Mouse (Mus musculus) testis, postnatal 14 days (tissue): ENCODE results near the gene Erg28.

Source experiments
- DNase-seq: peaks from one replicate; pipeline ENCODE4 v3.0.0; 2021; ENCODE audit warnings: low spot score

Gene Erg28

DNA sequence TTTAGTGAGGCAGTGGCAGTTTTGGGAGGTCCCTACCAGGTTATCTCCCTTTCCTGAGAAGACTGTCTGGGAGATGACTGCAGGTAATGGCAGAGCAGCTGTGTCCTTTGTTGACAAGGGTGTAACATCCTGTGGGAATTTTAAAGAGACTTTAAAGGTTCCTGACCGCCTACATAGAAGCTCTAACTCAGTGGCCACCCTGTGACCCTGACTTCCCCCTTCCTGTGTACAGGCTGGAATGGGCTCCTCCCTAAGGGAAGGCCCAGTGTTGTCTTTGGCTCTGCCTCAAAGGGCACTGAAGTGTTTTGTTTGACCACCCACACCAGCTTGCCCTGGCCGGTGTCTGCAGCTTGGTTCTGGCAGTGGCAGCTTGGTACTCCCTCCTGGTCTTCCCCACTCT, 10.8 kb downstream of the Erg28 start:
- no peak for DNase-seq

GRCm38 (mm10) chr12:85811676-85812075, 12.7 kb downstream of the Erg28 start:
- DNase-seq = no peak

GRCm38 (mm10) chr12:85810959-85811358, 13.4 kb downstream of the Erg28 start:
- DNase-seq = no peak

- DNase-seq = no peak
These were observed 14.6 kb downstream of the Erg28 start for GRCm38 (mm10) chr12:85809726-85810125.

- no peak for DNase-seq
These were observed 24.3 kb downstream of the Erg28 start for GRCm38 (mm10) chr12:85800031-85800430.

GRCm38 (mm10) chr12:85795551-85795950, 28.8 kb downstream of the Erg28 start:
- DNase-seq = no peak

- peak; percentile 77 for DNase-seq
These were observed 30.3 kb downstream of the Erg28 start for GRCm38 (mm10) chr12:85794094-85794493.

DNA sequence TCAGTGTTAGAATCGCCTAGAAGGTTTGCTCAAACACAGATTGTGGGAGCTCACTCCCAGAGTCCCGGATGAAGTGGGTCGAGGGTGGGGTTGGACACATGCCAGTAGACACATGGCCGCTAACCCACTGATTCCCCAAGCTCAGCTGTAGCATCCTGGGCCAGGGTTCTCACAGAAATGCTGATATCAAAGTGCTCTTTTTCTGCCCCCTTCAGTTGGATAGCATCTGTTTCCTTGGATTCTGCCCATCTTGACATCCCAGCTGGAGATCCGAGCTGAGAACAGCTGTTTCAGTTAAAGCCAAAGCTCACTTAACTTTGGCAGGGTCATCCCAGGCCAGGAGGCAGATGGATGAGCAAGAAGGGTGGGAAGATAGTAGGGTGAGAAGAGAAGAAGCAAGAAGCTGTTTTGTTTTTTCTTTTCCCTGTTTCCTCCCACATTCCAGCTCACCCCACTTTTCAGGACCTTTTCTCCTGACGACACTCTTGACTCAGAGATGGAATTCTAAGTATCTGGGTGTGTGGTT, 31.5 kb downstream of the Erg28 start:
- peak; percentile 47 for DNase-seq

DNA sequence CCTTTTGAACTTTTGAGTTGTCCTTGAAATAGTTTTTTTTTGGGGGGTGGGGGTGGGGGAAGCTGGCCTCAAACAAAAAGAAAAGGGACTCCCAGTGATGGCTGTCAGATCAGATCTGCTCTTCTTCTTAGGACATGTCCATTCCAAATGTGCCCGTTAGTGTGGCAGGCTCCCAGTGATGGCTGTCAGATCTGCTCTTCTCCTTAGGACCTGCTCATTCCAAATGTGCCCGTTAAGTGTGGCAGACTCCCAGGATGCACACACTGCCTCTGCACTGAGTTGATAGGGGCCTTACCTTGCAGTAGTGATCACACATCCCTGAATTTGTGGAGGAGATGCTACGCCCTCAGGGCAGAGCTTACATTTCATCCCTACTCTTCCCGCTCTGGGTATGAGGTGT, 32.2 kb downstream of the Erg28 start:
- DNase-seq = no peak

- no peak for DNase-seq
These were observed 39.2 kb downstream of the Erg28 start for GRCm38 (mm10) chr12:85784916-85785815.

DNA sequence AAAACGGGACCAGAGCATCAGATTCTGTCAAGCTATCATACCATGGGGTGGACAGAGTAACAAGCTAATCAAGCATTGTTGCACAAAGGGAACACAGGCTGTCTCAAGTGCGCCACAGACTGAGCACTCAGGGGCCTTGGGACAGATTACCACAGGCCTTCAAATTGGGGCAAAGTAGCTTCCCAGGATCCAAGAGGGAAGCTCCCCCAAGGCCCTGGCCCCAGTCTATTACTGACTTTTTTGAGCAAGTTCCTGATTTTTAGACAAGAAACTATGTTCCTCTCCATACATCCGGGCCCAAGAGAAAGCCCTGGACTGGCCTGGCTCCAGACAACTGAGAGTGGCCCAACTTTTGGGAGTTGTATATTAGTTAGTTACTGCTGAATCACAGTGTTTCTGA, 42.7 kb downstream of the Erg28 start:
- DNase-seq = no peak

- no peak for DNase-seq
These were observed 44.6 kb downstream of the Erg28 start for GRCm38 (mm10) chr12:85779707-85780106.

GRCm38 (mm10) chr12:85778962-85779361, 45.4 kb downstream of the Erg28 start:
- no peak for DNase-seq

GRCm38 (mm10) chr12:85771356-85771755, 53.0 kb downstream of the Erg28 start:
- no peak for DNase-seq

DNA sequence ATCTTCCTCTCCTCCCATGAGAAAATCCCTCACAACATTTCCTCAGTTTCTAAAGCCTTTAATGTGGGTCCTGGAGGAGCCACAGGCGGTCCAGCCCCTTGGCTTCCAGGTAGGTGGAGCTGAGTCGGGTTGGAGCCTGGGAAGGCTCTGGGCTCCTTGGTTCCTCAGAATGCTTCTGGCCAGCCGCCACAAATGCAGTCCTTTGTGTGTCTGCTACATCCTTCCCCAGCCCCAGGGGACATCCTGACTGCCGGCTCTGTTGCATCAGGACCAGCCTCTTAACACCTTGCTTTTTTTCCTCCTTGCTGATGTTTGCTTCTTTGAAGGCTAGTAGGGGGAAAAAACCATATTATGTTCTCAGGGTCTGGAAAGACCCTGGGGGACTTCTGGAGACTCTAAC, 56.6 kb downstream of the Erg28 start:
- DNase-seq = no peak

GRCm38 (mm10) chr12:85766287-85766686, 58.1 kb downstream of the Erg28 start:
- no peak for DNase-seq
